Mouse (Mus musculus): ENCODE results near the gene Psg18.
"Not testable (repeated sequence)": the region's sequence is repeated elsewhere in the genome, so short reads cannot be mapped to it uniquely, and the experiment has no call there.

- not testable (repeated sequence) for TF ChIP-seq CTCF (conservative IDR thresholded peaks at IDR 0.05 in 1 of 2, IDR thresholded peaks at IDR 0.05 in 1 of 2; ENCODE audit: low read depth in 2 of 2, low read length in 2 of 2); JUND (conservative IDR thresholded peaks at IDR 0.05; ENCODE audit: low read depth, low read length); POLR2A (IDR thresholded peaks at IDR 0.05; ENCODE audit: low read depth, low read length); RAD21 (IDR thresholded peaks at IDR 0.05; ENCODE audit: low read depth, low read length); EP300 (IDR thresholded peaks at IDR 0.05; ENCODE audit: low read length); BHLHE40 (IDR thresholded peaks at IDR 0.05; ENCODE audit: low read depth, low read length)
Observed at GRCm38 (mm10) chr7:18335411-18335810, 19.4 kb downstream of the Psg18 start.
